ENCODE assay signal across 13 mouse cellular contexts in genomic region chr6:86249042-86249441, GRCm38 (mm10). TPM values are rescaled to one million over a fixed set of nuclear protein-coding genes. Genes with fewer than 3 reads are reported as not detected.
DNase-seq lines count a peak whose midpoint lies in the region; ATAC-seq and TF ChIP-seq lines count a peak whose summit lies in the region.
"Had no signal": no experiment of that assay in that cellular context is flagged by ENCODE, and none has a peak within 500 bp of the region (broad histone marks: within the 10 kb centered on the region; RNA-seq: fewer than 3 reads in every experiment).

No protein-coding gene starts in this region.

- peak; percentile 35; the same call in 1 of the 2 replicates for ATAC-seq in hindbrain, embryonic 11.5 days (ENCODE audit: low FRiP score)
- no peak for ATAC-seq in midbrain, embryonic 14.5 days (ENCODE audit: low FRiP score, low TSS enrichment)
- ATAC-seq in heart, embryonic 12.5 days (ENCODE audit: insufficient number of reproducible peaks, low FRiP score) = no peak
- ATAC-seq in CD4-positive, CD25-positive, alpha-beta regulatory T cell, adult 4 months = no peak
- ATAC-seq: intestine, postnatal 0 days had no signal

- no peaks in the 10 kb centered on the region for H3K36me3 ChIP-seq in embryonic facial prominence, embryonic 10.5 days (replicated peaks)
- H3K36me3 ChIP-seq in hindbrain, embryonic 11.5 days (ENCODE audit: control insufficient read depth, insufficient read depth, low read length) = no peaks in the 10 kb centered on the region
- H3K36me3 ChIP-seq in midbrain, embryonic 14.5 days (ENCODE audit: control insufficient read depth, insufficient read depth, low read length) = no peaks in the 10 kb centered on the region
- no peaks in the 10 kb centered on the region for H3K36me3 ChIP-seq in heart, embryonic 12.5 days

- 34% methylated on average over 16 of the region's 16 CpGs for WGBS in embryonic facial prominence, embryonic 10.5 days
- 37% methylated on average over 16 of the region's 16 CpGs for WGBS in hindbrain, embryonic 11.5 days
- 34% methylated on average over 16 of the region's 16 CpGs for WGBS in midbrain, embryonic 14.5 days
- 72% methylated on average over 16 of the region's 16 CpGs for WGBS in heart, embryonic 12.5 days

- TF ChIP-seq CTCF in left cerebral cortex, adult 2 months (IDR thresholded peaks at IDR 0.05) = no peak

- no peak overlapping the region for H3K4me3 ChIP-seq in left cerebral cortex, adult 2 months
- no peak overlapping the region for H3K4me3 ChIP-seq in embryonic facial prominence, embryonic 10.5 days
- no peak overlapping the region for H3K4me3 ChIP-seq in hindbrain, embryonic 11.5 days (ENCODE audit: low read depth, low read length)
- no peak overlapping the region for H3K4me3 ChIP-seq in midbrain, embryonic 14.5 days (replicated peaks; ENCODE audit: low read depth, low read length)
- no peak overlapping the region for H3K4me3 ChIP-seq in heart, embryonic 12.5 days
- H3K4me3 ChIP-seq: erythroblast, embryonic 14.5 days had no signal

- H3K9me3 ChIP-seq in embryonic facial prominence, embryonic 10.5 days = no peaks in the 10 kb centered on the region
- H3K9me3 ChIP-seq in hindbrain, embryonic 11.5 days (ENCODE audit: control insufficient read depth, low read length) = no peaks in the 10 kb centered on the region
- H3K9me3 ChIP-seq in midbrain, embryonic 14.5 days (ENCODE audit: control insufficient read depth, low read length) = no peaks in the 10 kb centered on the region
- H3K9me3 ChIP-seq in heart, embryonic 12.5 days (replicated peaks) = no peaks in the 10 kb centered on the region

- H3K27ac ChIP-seq in left cerebral cortex, adult 2 months = peak overlapping the region; percentile 12
- 0 out of 2 replicates have a peak overlapping the region, but pooled peaks have one; percentile 10 for H3K27ac ChIP-seq in embryonic facial prominence, embryonic 10.5 days (replicated peaks)
- no peak overlapping the region for H3K27ac ChIP-seq in hindbrain, embryonic 11.5 days (ENCODE audit: low read depth, low read length)
- no peak overlapping the region for H3K27ac ChIP-seq in midbrain, embryonic 14.5 days (replicated peaks; ENCODE audit: low read depth, low read length)
- no peak overlapping the region for H3K27ac ChIP-seq in heart, embryonic 12.5 days (ENCODE audit: poor library complexity, severe bottlenecking)

- H3K9ac ChIP-seq in hindbrain, embryonic 11.5 days (ENCODE audit: low read depth, low read length) = no peak overlapping the region
- H3K9ac ChIP-seq in midbrain, embryonic 14.5 days (replicated peaks; ENCODE audit: low read length) = no peak overlapping the region
- H3K9ac ChIP-seq in heart, embryonic 12.5 days = no peak overlapping the region

- intact Hi-C loops in left cerebral cortex, adult 2 months (cut with DNase I) = no loop called here
- intact Hi-C loops in left cerebral cortex, postnatal 4 days (cut with DNase I) = no loop called here

- peaks cover 32% of the 10 kb centered on the region for H3K4me1 ChIP-seq in embryonic facial prominence, embryonic 10.5 days
- H3K4me1 ChIP-seq in hindbrain, embryonic 11.5 days (replicated peaks; ENCODE audit: control insufficient read depth, insufficient read depth, low read length) = no peaks in the 10 kb centered on the region
- H3K4me1 ChIP-seq in midbrain, embryonic 14.5 days (ENCODE audit: control insufficient read depth, insufficient read depth, low read length) = 0 out of 2 replicates have a peak, but pooled peaks cover 6% of the 10 kb centered on the region
- peaks cover 10% of the 10 kb centered on the region for H3K4me1 ChIP-seq in heart, embryonic 12.5 days (replicated peaks)

- no peak overlapping the region for H3K4me2 ChIP-seq in hindbrain, embryonic 11.5 days (replicated peaks; ENCODE audit: low read depth, low read length)
- peak overlapping the region; percentile 22 for H3K4me2 ChIP-seq in midbrain, embryonic 14.5 days (ENCODE audit: low read length)
- no peak overlapping the region for H3K4me2 ChIP-seq in heart, embryonic 12.5 days

- no peak for DNase-seq in left cerebral cortex, adult 2 months (ENCODE audit: extremely low spot score in 1 of 2, low spot score in 2 of 2)
- DNase-seq in left cerebral cortex, postnatal 4 days = no peak
- DNase-seq in embryonic facial prominence, embryonic 10.5 days (ENCODE audit: low spot score) = no peak
- peak; percentile 40 for DNase-seq in hindbrain, embryonic 11.5 days (ENCODE audit: low spot score)
- peak; percentile 55 for DNase-seq in midbrain, embryonic 14.5 days
- no peak for DNase-seq in urinary bladder, adult 18-20 months (ENCODE audit: low spot score in 2 of 2)
- DNase-seq: adrenal gland, adult 8-10 months; cerebellum, adult 2 months; gastrocnemius, postnatal 10 days had no signal

- 0 out of 2 replicates have a peak, but pooled peaks cover 4% of the 10 kb centered on the region for H3K27me3 ChIP-seq in embryonic facial prominence, embryonic 10.5 days (replicated peaks; ENCODE audit: low read depth, poor library complexity, severe bottlenecking)
- H3K27me3 ChIP-seq in hindbrain, embryonic 11.5 days (ENCODE audit: control insufficient read depth, insufficient read depth, low read length) = no peaks in the 10 kb centered on the region
- no peaks in the 10 kb centered on the region for H3K27me3 ChIP-seq in midbrain, embryonic 14.5 days (ENCODE audit: control insufficient read depth, insufficient read depth, low read length)
- H3K27me3 ChIP-seq in heart, embryonic 12.5 days (replicated peaks) = no peaks in the 10 kb centered on the region

RNA-seq across cellular contexts. Expression of gene Tgfa, which starts 54.0 kb away (rescaled TPM):
- 10 to 100 TPM; 11.7 to 13.1 TPM for total RNA-seq in left cerebral cortex, adult 2 months (2021)
- 10 to 100 TPM; 28.6 TPM for total RNA-seq in left cerebral cortex, postnatal 4 days (2021)
- 2.1 and 2.4 TPM in 2 replicates for polyA plus RNA-seq in embryonic facial prominence, embryonic 10.5 days (2016; fragmentation: Nextera tagmentation; extraction: Ambion mirVana)
- polyA plus RNA-seq in hindbrain, embryonic 11.5 days (2014; fragmentation: Nextera tagmentation; extraction: Ambion mirVana) = 2.2 and 2.5 TPM in 2 replicates
- 8.6 and 9.7 TPM in 2 replicates for polyA plus RNA-seq in midbrain, embryonic 14.5 days (2014; fragmentation: Nextera tagmentation; extraction: Ambion mirVana)
- 4.6 and 5.2 TPM in 2 replicates for polyA plus RNA-seq in heart, embryonic 12.5 days (2016; fragmentation: Nextera tagmentation; extraction: Ambion mirVana)
- polyA plus RNA-seq in CD4-positive, CD25-positive, alpha-beta regulatory T cell, adult 4 months (2017; shearing (Covaris generic)) = under 1 TPM in 1 of 2 experiments, not detected in 1; 0.30 TPM
- polyA plus RNA-seq: erythroblast, embryonic 14.5 days had no signal

Comparison
In these comparisons a context has a peak if more than half of its experiments do, and no peak if none do; other contexts are left out.
1. DNase-seq: peak in hindbrain, embryonic 11.5 days (single experiment) and midbrain, embryonic 14.5 days (single experiment); none in left cerebral cortex, adult 2 months (0 of 2), left cerebral cortex, postnatal 4 days (single experiment), embryonic facial prominence, embryonic 10.5 days (single experiment) and urinary bladder, adult 18-20 months (0 of 2).
2. H3K27ac ChIP-seq: peak in left cerebral cortex, adult 2 months (single experiment) and embryonic facial prominence, embryonic 10.5 days (single experiment); none in hindbrain, embryonic 11.5 days (single experiment), midbrain, embryonic 14.5 days (single experiment) and heart, embryonic 12.5 days (single experiment).